Mouse (Mus musculus): Measurements from ENCODE around the gene Olfr171. TPM values are rescaled to one million over a fixed set of nuclear protein-coding genes. Genes with fewer than 3 reads are reported as not detected.
"Not testable (repeated sequence)": the region's sequence is repeated elsewhere in the genome, so short reads cannot be mapped to it uniquely, and the experiment has no call there.

Gene Olfr171
- total RNA-seq (2017), result not detected in 2 replicates

DNA sequence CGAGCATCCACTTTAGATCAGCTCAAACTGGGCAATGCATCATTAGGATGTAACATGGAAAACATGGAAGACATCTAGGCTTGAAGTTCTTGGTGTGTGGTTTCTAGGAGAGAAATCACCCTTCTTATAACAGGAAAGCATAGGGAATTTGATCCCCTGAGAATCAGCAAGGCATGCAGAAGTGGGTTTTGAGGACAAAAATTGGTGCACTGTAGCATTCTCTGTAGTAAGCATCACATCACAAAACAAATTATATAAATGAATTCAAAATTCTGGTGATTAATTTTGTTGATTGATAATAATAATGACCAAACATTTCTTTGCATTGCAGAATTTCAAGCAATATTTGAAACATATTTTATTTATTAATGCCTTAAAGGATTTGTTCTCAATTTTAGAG, at the start of gene Olfr171:
Gene Olfr171, minus strand, starts transcription at position 101 of the 400 bp plus-strand sequence.
- no peak for ATAC-seq (ENCODE audit: extremely low read depth, insufficient number of reproducible peaks, low FRiP score, poor library complexity, severe bottlenecking)

DNA sequence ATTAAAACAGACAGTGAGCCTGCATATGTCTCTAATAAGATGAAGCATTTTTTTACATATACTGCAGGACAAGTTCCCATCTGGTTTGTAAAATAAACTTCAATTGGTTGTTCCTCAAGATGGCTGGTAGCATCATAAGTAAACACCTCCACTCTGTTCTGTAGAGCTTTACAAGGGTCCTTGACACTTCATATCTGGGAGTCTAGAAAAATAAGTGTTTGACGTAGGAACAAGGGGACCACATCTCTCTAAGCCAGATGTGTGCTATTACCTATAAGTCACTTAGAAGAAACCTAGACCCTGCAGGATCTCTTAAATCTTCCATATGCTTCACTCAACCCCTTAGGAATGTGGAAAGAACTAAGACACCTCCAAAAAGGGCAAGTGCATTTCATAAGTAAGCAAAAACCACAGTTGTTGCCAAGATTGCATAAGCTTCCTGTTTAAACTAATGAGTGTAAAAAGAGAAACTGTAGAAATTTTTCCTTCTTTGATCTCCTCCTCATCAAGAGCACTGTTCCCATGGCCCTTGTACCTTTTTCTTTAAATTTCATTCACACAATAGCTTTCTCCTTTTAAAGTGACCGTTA, 41.1 kb upstream of the Olfr171 start:
- ATAC-seq (ENCODE audit: extremely low read depth, insufficient number of reproducible peaks, low FRiP score, poor library complexity, severe bottlenecking), result no peak

DNA sequence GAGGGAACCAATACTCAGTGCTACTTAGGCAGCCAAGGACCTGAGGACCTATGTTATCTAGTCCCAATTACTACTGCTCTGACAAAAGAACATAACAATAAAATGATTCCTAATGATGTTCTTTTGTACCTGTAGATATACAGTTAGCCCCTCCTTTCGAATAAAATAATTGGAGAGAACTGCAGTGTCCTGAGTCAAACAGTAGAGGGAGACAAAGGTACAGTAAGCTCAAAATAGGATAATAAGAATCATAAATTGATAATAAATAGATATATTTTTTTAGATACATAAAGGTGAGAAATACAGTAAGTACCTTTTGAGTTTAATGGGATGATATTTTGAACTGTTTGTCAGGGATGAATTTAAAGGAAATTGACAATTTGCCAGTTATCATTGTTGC, 36.6 kb upstream of the Olfr171 start:
- no peak for ATAC-seq (ENCODE audit: extremely low read depth, insufficient number of reproducible peaks, low FRiP score, poor library complexity, severe bottlenecking)

DNA sequence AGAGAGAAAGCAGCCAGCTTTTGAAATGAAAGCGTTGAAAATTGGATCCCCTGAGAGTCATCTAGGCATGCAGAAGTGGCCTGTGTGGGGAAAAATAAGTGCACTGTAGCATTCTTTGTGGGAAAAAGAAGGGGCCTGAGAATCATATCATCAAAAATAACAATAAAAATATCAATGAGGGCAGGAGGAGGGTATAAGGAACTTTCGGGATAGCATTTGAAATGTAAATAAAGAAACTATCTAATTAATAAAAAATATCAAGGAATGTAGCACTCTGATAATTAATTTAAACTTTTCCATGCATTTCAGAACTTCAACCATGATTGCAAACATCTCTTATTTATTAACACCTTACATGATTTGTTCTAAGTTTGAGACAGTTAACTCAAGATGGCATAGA, 17.9 kb downstream of the Olfr171 start, which contains the start of gene Olfr170:
Gene Olfr170, minus strand, starts transcription at position 101 of the 400 bp plus-strand sequence.
- ATAC-seq (ENCODE audit: extremely low read depth, insufficient number of reproducible peaks, low FRiP score, poor library complexity, severe bottlenecking), result not testable (repeated sequence)

DNA sequence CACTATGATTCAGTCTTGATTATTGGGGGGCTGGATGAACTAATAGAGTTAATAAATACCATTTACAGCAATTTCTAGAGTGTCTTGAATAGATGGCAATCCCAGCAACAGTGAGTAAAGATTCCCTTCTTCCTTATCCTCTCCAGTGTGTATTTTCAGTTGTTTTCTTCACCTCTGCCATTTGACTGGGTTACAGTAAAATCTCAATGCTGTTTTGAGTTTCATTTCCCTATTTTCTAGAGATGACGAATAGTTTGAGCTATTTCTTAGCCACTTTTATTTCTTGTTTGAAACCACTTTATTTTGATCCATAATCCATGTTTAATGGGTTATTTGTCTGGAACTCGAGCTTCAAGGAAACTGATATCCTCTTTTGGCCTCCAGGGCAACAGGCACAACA, 26.6 kb downstream of the Olfr171 start:
- no peak for ATAC-seq (ENCODE audit: extremely low read depth, insufficient number of reproducible peaks, low FRiP score, poor library complexity, severe bottlenecking)

Other genes starting within 250 kb of the Olfr171 start
- not detected in 2 replicates for gene Olfr165, start 206.8 kb downstream of the Olfr171 start, total RNA-seq (2017)
- 0.37 and 0.81 TPM in 2 replicates for gene Olfr166, start 146.2 kb downstream of the Olfr171 start, total RNA-seq (2017)
- not detected in 2 replicates for gene Olfr167, start 107.7 kb downstream of the Olfr171 start, total RNA-seq (2017)
- not detected in 2 replicates for gene Olfr168, start 94.4 kb downstream of the Olfr171 start, total RNA-seq (2017)
- gene Olfr169, start 58.1 kb downstream of the Olfr171 start, total RNA-seq (2017), result not detected in 2 replicates
- not detected in 2 replicates for gene Olfr170, start 18.0 kb downstream of the Olfr171 start, total RNA-seq (2017)
- gene Lamp3, start 76.5 kb upstream of the Olfr171 start, total RNA-seq (2017), result 3.3 and 4.1 TPM in 2 replicates
- 137 and 140 TPM in 2 replicates for gene B3gnt5, start 130.3 kb upstream of the Olfr171 start, total RNA-seq (2017)

Data from neutrophil, adult 5-6 weeks (primary cell).